Mouse (Mus musculus): ENCODE measurements around the gene Paqr9. TPM values are rescaled to one million over a fixed set of nuclear protein-coding genes. Genes with fewer than 3 reads are reported as not detected.
A peak's percentile ranks its signal among the peaks of the same experiment; 100 is the strongest.

Paqr9 gene
- polyA plus RNA-seq, 1 experiment from 2014 or later, result 0.07 TPM

DNA sequence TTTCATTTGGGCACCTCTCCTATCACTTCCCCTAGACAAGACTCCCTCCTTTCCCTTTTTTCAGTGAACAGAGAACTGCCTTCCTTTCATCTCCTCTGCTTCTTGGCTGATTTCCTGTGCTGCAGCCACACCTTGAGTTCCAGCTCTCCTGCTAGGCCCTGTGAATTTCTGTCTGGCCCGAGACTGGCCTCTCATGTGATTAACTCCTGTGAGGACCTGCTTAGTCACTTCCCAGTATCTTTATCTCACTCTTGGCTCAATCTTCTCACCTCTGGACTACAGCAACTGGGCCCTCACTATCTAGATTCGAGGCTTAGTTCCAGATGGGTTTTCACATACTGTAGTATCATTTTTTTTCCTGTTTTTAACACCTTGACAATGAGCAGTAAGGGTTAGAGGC lies 31.8 kb upstream of the Paqr9 start:
- no peaks in the 10 kb centered on the region for H3K36me3 ChIP-seq (replicated peaks)
- WGBS, result 67% methylated on average over 2 of the region's 2 CpGs
- no peaks in the 10 kb centered on the region for H3K4me1 ChIP-seq
- H3K4me3 ChIP-seq, result no peak overlapping the region
- H3K27ac ChIP-seq, result no peak overlapping the region
- no peaks in the 10 kb centered on the region for H3K27me3 ChIP-seq (ENCODE audit: poor library complexity, severe bottlenecking)
- H3K9me3 ChIP-seq, result no peaks in the 10 kb centered on the region
- no peak for DNase-seq (ENCODE audit: extremely low spot score, low spot score)

DNA sequence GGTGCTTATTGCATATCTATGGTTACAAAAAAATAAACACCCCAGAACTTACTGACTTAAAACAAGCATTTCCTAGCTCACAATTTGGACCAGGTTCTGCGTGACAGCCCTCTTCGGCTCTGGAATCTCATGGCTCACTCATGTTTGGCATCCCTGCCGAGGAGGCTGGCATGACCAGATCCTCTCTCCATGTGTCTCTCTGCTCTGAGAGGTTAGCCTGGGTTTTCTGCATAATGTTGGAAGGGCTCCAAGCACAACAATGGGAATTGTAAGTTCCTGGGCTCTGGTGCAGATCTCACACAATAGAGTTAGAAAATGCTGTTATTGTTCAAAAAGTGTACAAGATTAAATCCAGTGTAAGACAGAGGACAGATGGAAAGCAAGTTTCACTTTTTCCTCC lies 28.3 kb upstream of the Paqr9 start:
- WGBS, result 83% methylated on average over 3 of the region's 3 CpGs
- H3K9me3 ChIP-seq, result no peaks in the 10 kb centered on the region
- H3K27me3 ChIP-seq (ENCODE audit: poor library complexity, severe bottlenecking), result no peaks in the 10 kb centered on the region
- no peak overlapping the region for H3K4me3 ChIP-seq
- DNase-seq (ENCODE audit: extremely low spot score, low spot score), result no peak
- no peaks in the 10 kb centered on the region for H3K36me3 ChIP-seq (replicated peaks)
- H3K4me1 ChIP-seq, result no peaks in the 10 kb centered on the region
- H3K27ac ChIP-seq, result no peak overlapping the region

DNA sequence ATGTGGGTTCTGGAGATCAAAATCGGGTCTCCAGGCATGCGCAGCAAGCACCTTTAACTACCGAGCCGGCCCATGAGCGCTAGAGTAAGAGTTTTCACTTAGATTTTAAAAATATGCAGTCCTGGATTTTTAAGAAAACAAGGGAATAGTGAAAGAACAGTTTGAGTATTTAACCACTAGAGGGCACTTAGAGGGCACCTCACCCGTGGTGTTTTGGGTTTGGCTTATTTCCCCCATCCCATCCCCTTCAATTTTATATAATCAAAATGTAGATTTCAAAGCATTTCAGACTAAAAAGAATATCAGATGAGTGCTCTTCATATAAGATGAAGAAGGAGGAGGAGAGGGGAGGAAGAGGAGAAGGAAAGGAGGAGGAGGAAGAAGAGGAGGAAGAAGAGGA lies 25.6 kb upstream of the Paqr9 start:
- DNase-seq (ENCODE audit: extremely low spot score, low spot score), result no peak
- WGBS, result 52% methylated on average over 6 of the region's 6 CpGs
- no peaks in the 10 kb centered on the region for H3K4me1 ChIP-seq

DNA sequence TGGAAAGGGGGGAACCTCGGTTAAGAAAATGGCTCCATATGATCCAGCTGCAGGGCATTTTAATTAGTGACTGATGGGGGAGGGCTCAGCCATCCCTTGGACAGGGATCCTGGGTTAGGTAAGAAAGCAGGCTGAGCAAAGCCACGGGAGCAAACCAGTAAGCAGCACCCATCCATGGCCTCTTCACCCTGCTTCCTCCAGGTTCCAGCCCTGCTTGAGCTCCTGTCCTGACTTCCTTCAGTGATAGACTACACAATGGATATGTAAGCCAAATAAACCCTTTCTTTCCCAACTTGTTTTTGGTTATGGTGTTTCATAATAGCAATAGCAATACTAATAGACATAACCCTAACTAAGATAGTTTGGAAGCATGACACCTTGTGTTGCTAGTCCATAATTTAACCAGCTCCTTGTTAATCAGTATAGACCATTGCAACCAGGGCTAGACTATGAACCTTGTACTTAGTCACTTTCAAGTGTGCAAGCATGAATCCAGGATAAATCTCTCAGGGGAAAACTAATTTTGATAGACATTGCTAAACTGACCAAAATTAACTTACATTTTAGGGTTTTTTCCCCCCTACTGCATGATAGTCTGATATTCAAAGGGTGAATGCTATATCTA lies 20.2 kb upstream of the Paqr9 start:
- no peak for DNase-seq (ENCODE audit: extremely low spot score, low spot score)
- H3K27me3 ChIP-seq (ENCODE audit: poor library complexity, severe bottlenecking), result no peaks in the 10 kb centered on the region
- no peak overlapping the region for H3K27ac ChIP-seq
- 74% methylated on average over 2 of the region's 2 CpGs for WGBS
- peaks cover 13% of the 10 kb centered on the region for H3K4me1 ChIP-seq
- H3K4me3 ChIP-seq, result no peak overlapping the region
- H3K36me3 ChIP-seq (replicated peaks), result no peaks in the 10 kb centered on the region
- no peaks in the 10 kb centered on the region for H3K9me3 ChIP-seq

More for the DNA sequence above, 25.6 kb upstream of the Paqr9 start:
- Histone ChIP-seq H3K27ac (no peak overlapping the region), H3K27me3 (ENCODE audit: poor library complexity, severe bottlenecking) (no peaks in the 10 kb centered on the region), H3K4me3 (no peak overlapping the region), H3K36me3 (replicated peaks) (no peaks in the 10 kb centered on the region), H3K9me3 (no peaks in the 10 kb centered on the region)

DNA sequence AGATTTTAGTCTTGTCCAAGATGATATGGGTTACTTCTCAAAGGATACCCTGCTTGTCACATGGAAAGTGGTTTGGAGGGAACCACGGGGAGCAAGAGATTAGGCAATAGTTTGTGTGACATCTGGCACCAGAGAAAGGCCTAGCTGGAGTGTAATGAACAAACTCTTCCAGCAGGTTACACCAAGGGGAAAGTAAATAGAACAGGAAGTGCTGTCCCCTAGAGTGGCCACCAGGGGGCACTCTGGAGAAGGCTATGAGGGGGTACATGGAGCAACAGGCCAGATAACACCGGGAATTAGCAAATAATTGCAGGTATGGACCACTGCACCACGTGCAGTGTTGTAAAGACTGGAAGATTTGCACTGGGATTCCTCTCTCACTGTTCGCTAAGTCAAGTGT lies 19.0 kb upstream of the Paqr9 start:
- H3K27ac ChIP-seq, result no peak overlapping the region
- H3K27me3 ChIP-seq (ENCODE audit: poor library complexity, severe bottlenecking), result no peaks in the 10 kb centered on the region
- no peak overlapping the region for H3K4me3 ChIP-seq
- WGBS, result 67% methylated on average over 4 of the region's 4 CpGs
- H3K4me1 ChIP-seq, result peaks cover 13% of the 10 kb centered on the region
- H3K36me3 ChIP-seq (replicated peaks), result no peaks in the 10 kb centered on the region
- peak; percentile 34 for DNase-seq (ENCODE audit: extremely low spot score, low spot score)
- no peaks in the 10 kb centered on the region for H3K9me3 ChIP-seq

DNA sequence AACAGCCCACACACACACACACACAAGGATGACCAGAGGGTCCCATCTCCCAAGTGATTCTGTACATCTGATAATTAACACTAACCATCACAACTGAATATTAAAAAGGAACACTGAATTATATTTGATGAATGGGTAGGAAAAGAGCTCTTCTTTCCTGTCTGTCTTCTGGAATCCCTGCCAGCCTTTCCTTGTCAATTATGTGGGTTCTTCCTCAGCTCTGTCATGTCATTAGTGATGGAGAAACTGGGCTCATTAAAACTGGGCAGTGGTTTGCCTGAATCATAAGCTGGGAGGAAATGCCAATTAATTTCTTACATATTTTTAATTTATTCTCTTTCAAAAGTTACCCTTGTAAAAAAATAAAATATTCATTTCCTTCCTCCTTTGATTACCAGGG lies 18.2 kb upstream of the Paqr9 start:
- DNase-seq (ENCODE audit: extremely low spot score, low spot score), result no peak
- Histone ChIP-seq H3K4me3 (no peak overlapping the region), H3K4me1 (peaks cover 13% of the 10 kb centered on the region), H3K27ac (no peak overlapping the region), H3K36me3 (replicated peaks) (no peaks in the 10 kb centered on the region), H3K9me3 (no peaks in the 10 kb centered on the region), H3K27me3 (ENCODE audit: poor library complexity, severe bottlenecking) (no peaks in the 10 kb centered on the region)

DNA sequence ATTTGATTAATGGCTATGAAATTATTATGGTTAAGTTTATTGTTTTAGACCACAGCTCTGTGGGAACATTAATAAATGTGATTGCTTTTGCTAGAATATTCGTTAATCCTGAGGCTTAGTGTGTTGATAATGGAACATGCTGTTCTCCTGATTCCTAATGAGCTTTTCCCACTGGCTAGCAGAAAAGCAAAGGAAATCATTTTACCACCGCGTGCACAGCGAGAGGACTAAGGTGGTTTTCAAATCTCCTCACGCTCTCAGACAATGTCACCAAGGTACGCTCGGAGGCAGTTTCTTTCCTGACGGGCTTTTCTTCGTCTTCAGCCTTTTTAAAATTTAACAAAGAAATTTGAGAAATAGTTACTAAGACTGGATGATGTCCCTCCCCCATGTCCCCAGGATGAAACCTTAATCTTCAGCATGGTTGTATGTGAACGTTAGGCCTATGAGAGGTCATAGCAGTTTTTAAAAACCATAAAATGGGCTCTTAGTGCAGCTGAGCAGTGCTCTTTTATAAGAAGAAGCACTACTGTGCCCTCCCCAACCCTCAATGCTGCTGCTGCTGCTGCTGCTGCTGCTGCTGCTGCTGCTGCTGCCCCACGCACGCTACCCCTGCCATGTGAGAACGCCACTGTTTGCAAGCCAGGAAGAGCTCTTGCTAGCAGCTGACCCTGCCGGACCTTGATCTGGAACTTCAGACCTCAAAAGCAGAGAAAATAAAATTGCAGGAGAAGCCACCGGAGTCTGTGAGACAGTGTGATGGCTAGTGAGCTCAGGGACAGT lies 17.6 kb upstream of the Paqr9 start:
- H3K27me3 ChIP-seq (ENCODE audit: poor library complexity, severe bottlenecking), result no peaks in the 10 kb centered on the region
- H3K9me3 ChIP-seq, result no peaks in the 10 kb centered on the region
- WGBS, result 63% methylated on average over 15 of the region's 15 CpGs
- no peaks in the 10 kb centered on the region for H3K36me3 ChIP-seq (replicated peaks)
- H3K4me3 ChIP-seq, result no peak overlapping the region
- no peak for DNase-seq (ENCODE audit: extremely low spot score, low spot score)
- peak overlapping the region; percentile 74; the same call in 1 of the 2 replicates for H3K27ac ChIP-seq
- H3K4me1 ChIP-seq, result peaks cover 13% of the 10 kb centered on the region

DNA sequence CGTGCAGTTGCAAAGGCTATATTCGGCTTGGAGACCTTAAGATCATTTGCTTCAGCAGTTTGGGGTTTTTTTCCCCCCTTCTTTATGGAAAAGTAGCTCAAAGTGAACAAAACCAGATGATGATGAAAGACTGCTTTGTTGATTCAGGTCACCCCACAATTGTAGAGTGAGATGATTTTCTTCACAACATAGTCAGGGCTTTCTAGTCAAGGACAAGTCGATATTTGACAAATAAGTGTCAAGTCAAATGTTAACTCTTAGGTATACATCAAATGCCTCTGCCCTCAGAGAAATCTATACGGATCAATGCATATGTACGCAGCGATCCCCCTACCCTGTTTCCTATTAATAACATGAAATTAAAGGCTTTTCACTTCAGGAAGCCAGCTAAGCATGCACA lies 17.0 kb upstream of the Paqr9 start:
- Histone ChIP-seq H3K4me1 (peaks cover 13% of the 10 kb centered on the region), H3K27ac (peak overlapping the region; percentile 74; the same call in 1 of the 2 replicates), H3K9me3 (no peaks in the 10 kb centered on the region), H3K27me3 (ENCODE audit: poor library complexity, severe bottlenecking) (no peaks in the 10 kb centered on the region), H3K4me3 (no peak overlapping the region), H3K36me3 (replicated peaks) (no peaks in the 10 kb centered on the region)
- 86% methylated on average over 6 of the region's 6 CpGs for WGBS
- no peak for DNase-seq (ENCODE audit: extremely low spot score, low spot score)

DNA sequence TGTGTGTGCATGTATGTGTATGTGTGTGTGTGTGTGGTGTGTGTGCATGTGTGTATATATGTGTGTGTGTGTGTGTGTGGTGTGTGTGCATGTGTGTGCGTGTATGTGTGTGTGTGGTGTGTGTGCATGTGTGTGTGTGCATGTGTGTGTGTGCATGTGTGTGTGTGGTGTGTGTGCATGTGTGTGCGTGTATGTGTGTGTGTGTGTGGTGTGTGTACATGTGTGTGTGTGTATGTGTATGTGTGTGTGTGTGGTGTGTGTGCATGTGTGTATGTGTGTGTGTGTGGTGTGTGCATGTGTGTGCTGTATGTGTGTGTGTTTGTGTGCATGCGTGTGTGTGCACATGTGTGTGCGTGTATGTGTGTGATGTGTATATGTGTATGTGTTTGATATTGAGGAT lies 14.9 kb upstream of the Paqr9 start:
- DNase-seq (ENCODE audit: extremely low spot score, low spot score), result no peak
- 91% methylated on average over 4 of the region's 4 CpGs for WGBS

DNA sequence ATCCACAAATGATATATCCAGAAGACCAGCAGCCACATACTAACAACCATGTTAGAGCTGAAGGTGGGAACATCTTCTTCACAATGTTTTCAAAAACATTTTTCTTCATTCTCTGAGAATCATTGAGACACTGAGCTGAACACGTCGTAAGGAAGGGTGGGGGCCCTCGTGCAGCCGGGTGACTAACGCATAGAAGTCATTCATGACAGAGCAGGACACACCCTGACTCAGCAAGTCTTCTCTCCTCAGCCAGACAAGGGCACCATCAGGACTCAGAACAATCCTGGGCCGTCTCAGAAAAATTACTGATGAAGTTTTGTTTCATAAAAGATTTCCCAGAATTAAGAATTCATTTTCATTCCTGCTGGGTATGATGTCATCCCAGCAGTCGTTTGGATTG lies 12.8 kb upstream of the Paqr9 start:
- no peak overlapping the region for H3K4me3 ChIP-seq
- 76% methylated on average over 7 of the region's 7 CpGs for WGBS
- no peaks in the 10 kb centered on the region for H3K9me3 ChIP-seq
- no peaks in the 10 kb centered on the region for H3K36me3 ChIP-seq (replicated peaks)
- no peak for DNase-seq (ENCODE audit: extremely low spot score, low spot score)
- no peak overlapping the region for H3K27ac ChIP-seq
- no peaks in the 10 kb centered on the region for H3K27me3 ChIP-seq (ENCODE audit: poor library complexity, severe bottlenecking)
- peaks cover 12% of the 10 kb centered on the region for H3K4me1 ChIP-seq

More for the DNA sequence above, 14.9 kb upstream of the Paqr9 start:
- Histone ChIP-seq H3K27ac (no peak overlapping the region), H3K4me3 (no peak overlapping the region), H3K9me3 (no peaks in the 10 kb centered on the region), H3K27me3 (ENCODE audit: poor library complexity, severe bottlenecking) (no peaks in the 10 kb centered on the region), H3K4me1 (peaks cover 13% of the 10 kb centered on the region), H3K36me3 (replicated peaks) (no peaks in the 10 kb centered on the region)

DNA sequence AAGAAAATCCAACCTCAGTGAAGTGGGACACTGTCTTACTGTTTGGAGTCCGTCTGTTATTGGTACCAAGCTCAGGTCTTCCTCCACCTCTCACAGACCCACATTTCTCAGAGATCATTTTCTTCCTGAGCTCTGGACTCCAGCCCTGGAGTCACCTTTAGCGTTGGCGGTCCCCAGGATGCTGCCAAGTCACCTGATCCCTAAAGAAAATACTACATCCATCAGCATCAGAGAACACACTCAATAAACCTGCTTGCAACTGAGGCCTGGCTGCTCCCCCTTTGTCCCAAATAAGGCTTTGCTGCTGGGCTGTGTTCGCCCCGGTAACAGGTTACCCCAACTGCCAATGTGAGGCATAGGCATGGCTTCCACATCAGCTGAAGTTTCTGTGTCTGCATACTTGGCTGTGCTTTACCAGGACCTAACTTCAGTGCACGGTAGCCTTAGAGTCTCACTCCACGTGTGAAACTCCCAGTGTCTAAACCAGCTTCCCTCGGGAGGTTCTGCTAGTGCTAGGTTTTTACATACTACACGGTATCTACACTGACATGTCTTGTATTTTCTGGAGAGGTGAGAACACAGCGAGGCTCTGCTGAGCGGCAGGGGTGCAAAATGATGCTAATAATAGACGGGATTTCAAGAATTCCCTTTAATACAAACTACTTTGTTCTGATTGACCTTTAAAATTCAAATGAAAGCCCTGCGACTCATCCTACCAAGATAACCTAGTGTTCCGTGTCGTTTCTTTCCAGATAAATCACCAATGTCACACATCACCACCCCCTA lies 9.6 kb upstream of the Paqr9 start:
- H3K36me3 ChIP-seq (replicated peaks), result no peaks in the 10 kb centered on the region
- WGBS, result 83% methylated on average over 15 of the region's 15 CpGs

DNA sequence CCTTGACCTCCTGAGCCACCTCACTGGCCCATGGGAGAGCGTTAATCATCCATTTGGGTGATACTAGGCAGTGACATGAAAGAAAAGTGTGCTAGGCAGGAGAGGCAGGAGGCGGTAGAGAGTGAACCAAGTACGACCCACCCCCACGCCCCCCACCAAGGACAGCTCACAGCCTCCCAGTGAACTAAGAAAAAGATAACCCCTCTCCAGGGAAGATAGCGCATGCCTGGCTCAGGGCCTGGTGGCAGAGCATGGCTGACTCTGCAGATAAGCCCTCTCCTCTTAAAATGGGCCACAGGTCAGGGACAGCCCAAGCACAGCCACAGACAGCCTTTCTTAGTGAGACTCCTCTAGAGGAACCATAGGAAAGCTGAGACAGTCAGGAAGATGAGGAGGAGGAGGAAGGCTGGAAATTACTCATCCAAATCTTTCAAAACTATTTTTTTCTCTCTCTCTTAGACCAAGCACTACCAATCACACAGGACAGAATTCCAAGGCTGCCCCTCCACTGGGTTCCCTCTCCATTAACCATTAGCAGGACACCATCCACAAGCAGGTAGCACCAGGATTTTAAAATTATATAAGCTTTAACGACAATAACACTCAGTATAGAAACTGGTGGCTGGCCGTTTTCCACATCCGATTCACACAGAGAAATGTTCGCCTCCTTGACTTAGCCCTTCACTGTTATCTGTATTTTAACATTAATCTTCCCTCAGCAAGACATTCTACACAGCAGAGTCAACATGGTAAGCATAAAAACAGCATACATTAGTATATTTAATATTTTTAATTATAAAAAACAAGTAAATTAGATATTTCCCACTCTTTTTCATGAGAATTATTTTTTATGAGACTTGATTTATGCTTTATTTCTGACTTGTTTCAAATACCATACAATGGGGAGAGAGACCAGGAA lies 8.3 kb upstream of the Paqr9 start:
- whole genome bisulfite sequencing, result 77% methylated on average over 9 of the region's 9 CpGs
- no peak for DNase-seq (ENCODE audit: extremely low spot score, low spot score)
- peaks cover 20% of the 10 kb centered on the region for H3K27me3 ChIP-seq (ENCODE audit: poor library complexity, severe bottlenecking)
- no peaks in the 10 kb centered on the region for H3K4me1 ChIP-seq
- no peak overlapping the region for H3K27ac ChIP-seq
- H3K4me3 ChIP-seq, result no peak overlapping the region
- no peaks in the 10 kb centered on the region for H3K9me3 ChIP-seq
- no peaks in the 10 kb centered on the region for H3K36me3 ChIP-seq (replicated peaks)

More for the DNA sequence above, 9.6 kb upstream of the Paqr9 start:
- no peaks in the 10 kb centered on the region for H3K4me1 ChIP-seq
- H3K27me3 ChIP-seq (ENCODE audit: poor library complexity, severe bottlenecking), result 0 out of 2 replicates have a peak, but pooled peaks cover 7% of the 10 kb centered on the region
- DNase-seq (ENCODE audit: extremely low spot score, low spot score), result no peak
- no peak overlapping the region for H3K27ac ChIP-seq
- H3K9me3 ChIP-seq, result no peaks in the 10 kb centered on the region
- no peak overlapping the region for H3K4me3 ChIP-seq
